Mouse (Mus musculus): ENCODE measurements around the gene Npy5r. TPM values are rescaled to one million over a fixed set of nuclear protein-coding genes. Genes with fewer than 3 reads are reported as not detected.

Npy5r gene
- polyA plus RNA-seq (2015; fragmentation: Nextera tagmentation; extraction: Ambion mirVana), result 0.22 TPM in 1 of 2 replicates, not detected in the other

GRCm38 (mm10) chr8:66687511-66688329 is at the start of gene Npy5r:
TSS of gene Npy5r (minus strand) at chr8:66688128.
- Histone ChIP-seq H3K4me3 (peak within 1 kb of the TSS; percentile 45), H3K27me3 (peaks cover 51% of the 10 kb centered on the region), H3K9ac (peak within 1 kb of the TSS; percentile 67), H3K27ac (no peak within 1 kb of the TSS), H3K9me3 (no peaks in the 10 kb centered on the region), H3K4me1 (peaks cover 9% of the 10 kb centered on the region; the same call in 1 of the 2 replicates), H3K4me2 (peak within 1 kb of the TSS; percentile 89), H3K36me3 (no peaks in the 10 kb centered on the region)
- 0 out of 2 replicates have a peak, but pooled peaks have one; percentile 48 for ATAC-seq (ENCODE audit: insufficient number of reproducible peaks, insufficient read depth, low FRiP score, low TSS enrichment, low read depth)
- WGBS, result under 1% methylated on average over 43 of the region's 43 CpGs

- WGBS, result 48% methylated on average over 5 of the region's 5 CpGs
- no peak for ATAC-seq (ENCODE audit: insufficient number of reproducible peaks, insufficient read depth, low FRiP score, low TSS enrichment, low read depth)
- H3K4me3 ChIP-seq, result no peak overlapping the region
- H3K4me1 ChIP-seq, result no peaks in the 10 kb centered on the region
- no peaks in the 10 kb centered on the region for H3K27me3 ChIP-seq
- no peaks in the 10 kb centered on the region for H3K9me3 ChIP-seq
- H3K27ac ChIP-seq, result no peak overlapping the region
- H3K4me2 ChIP-seq, result no peak overlapping the region
- no peak overlapping the region for H3K9ac ChIP-seq
- no peaks in the 10 kb centered on the region for H3K36me3 ChIP-seq
Observed at GRCm38 (mm10) chr8:66731957-66732356, 44.0 kb upstream of the Npy5r start.

GRCm38 (mm10) chr8:66729446-66729845 is 41.5 kb upstream of the Npy5r start:
- Histone ChIP-seq H3K4me2 (no peak overlapping the region), H3K4me1 (no peaks in the 10 kb centered on the region), H3K9me3 (no peaks in the 10 kb centered on the region), H3K36me3 (no peaks in the 10 kb centered on the region), H3K4me3 (no peak overlapping the region), H3K27me3 (no peaks in the 10 kb centered on the region), H3K9ac (no peak overlapping the region), H3K27ac (no peak overlapping the region)
- 28% methylated on average over 7 of the region's 7 CpGs for WGBS
- ATAC-seq (ENCODE audit: insufficient number of reproducible peaks, insufficient read depth, low FRiP score, low TSS enrichment, low read depth), result no peak

GRCm38 (mm10) chr8:66722835-66723234 is 34.9 kb upstream of the Npy5r start:
- H3K9ac ChIP-seq, result no peak overlapping the region
- 72% methylated on average over 2 of the region's 2 CpGs for WGBS
- H3K4me1 ChIP-seq, result no peaks in the 10 kb centered on the region

GRCm38 (mm10) chr8:66714324-66714975 is 26.5 kb upstream of the Npy5r start:
- Histone ChIP-seq H3K27ac (no peak overlapping the region), H3K4me3 (no peak overlapping the region), H3K4me1 (no peaks in the 10 kb centered on the region), H3K27me3 (no peaks in the 10 kb centered on the region), H3K4me2 (no peak overlapping the region), H3K36me3 (no peaks in the 10 kb centered on the region), H3K9ac (no peak overlapping the region), H3K9me3 (peaks cover 4% of the 10 kb centered on the region; the same call in 1 of the 2 replicates)
- WGBS, result 87% methylated on average over 7 of the region's 7 CpGs
- ATAC-seq (ENCODE audit: insufficient number of reproducible peaks, insufficient read depth, low FRiP score, low TSS enrichment, low read depth), result no peak

More at GRCm38 (mm10) chr8:66722835-66723234, 34.9 kb upstream of the Npy5r start:
- H3K4me3 ChIP-seq, result no peak overlapping the region
- H3K36me3 ChIP-seq, result no peaks in the 10 kb centered on the region
- ATAC-seq (ENCODE audit: insufficient number of reproducible peaks, insufficient read depth, low FRiP score, low TSS enrichment, low read depth), result no peak
- H3K27me3 ChIP-seq, result no peaks in the 10 kb centered on the region
- H3K27ac ChIP-seq, result no peak overlapping the region
- H3K4me2 ChIP-seq, result no peak overlapping the region
- no peaks in the 10 kb centered on the region for H3K9me3 ChIP-seq

- no peak for ATAC-seq (ENCODE audit: insufficient number of reproducible peaks, insufficient read depth, low FRiP score, low TSS enrichment, low read depth)
- H3K9ac ChIP-seq, result no peak overlapping the region
- 68% methylated on average over 7 of the region's 7 CpGs for WGBS
- no peaks in the 10 kb centered on the region for H3K4me1 ChIP-seq
- peak overlapping the region; percentile 73; the same call in 1 of the 2 replicates for H3K4me2 ChIP-seq
- H3K27me3 ChIP-seq, result peaks cover 52% of the 10 kb centered on the region
- no peak overlapping the region for H3K4me3 ChIP-seq
- no peak overlapping the region for H3K27ac ChIP-seq
- H3K9me3 ChIP-seq, result no peaks in the 10 kb centered on the region
- H3K36me3 ChIP-seq, result no peaks in the 10 kb centered on the region
Observed at GRCm38 (mm10) chr8:66698782-66699181, 10.9 kb upstream of the Npy5r start.

- Histone ChIP-seq H3K27ac (no peak overlapping the region), H3K9ac (no peak overlapping the region), H3K4me2 (peak overlapping the region; percentile 73), H3K27me3 (peaks cover 54% of the 10 kb centered on the region), H3K4me1 (no peaks in the 10 kb centered on the region), H3K36me3 (no peaks in the 10 kb centered on the region), H3K9me3 (no peaks in the 10 kb centered on the region), H3K4me3 (peak overlapping the region; percentile 42)
- no peak for ATAC-seq (ENCODE audit: insufficient number of reproducible peaks, insufficient read depth, low FRiP score, low TSS enrichment, low read depth)
- WGBS, result 3% methylated on average over 7 of the region's 7 CpGs
Observed at GRCm38 (mm10) chr8:66698011-66698410, 10.1 kb upstream of the Npy5r start.

- no peak for ATAC-seq (ENCODE audit: insufficient number of reproducible peaks, insufficient read depth, low FRiP score, low TSS enrichment, low read depth)
- H3K27me3 ChIP-seq, result peaks cover 54% of the 10 kb centered on the region
- H3K9ac ChIP-seq, result peak within 1 kb of the TSS; percentile 55
- H3K4me2 ChIP-seq, result peak within 1 kb of the TSS; percentile 73
- H3K27ac ChIP-seq, result no peak within 1 kb of the TSS
- no peaks in the 10 kb centered on the region for H3K36me3 ChIP-seq
- WGBS, result 1% methylated on average over 30 of the region's 30 CpGs
- peak within 1 kb of the TSS; percentile 42 for H3K4me3 ChIP-seq
- H3K4me1 ChIP-seq, result no peaks in the 10 kb centered on the region
- H3K9me3 ChIP-seq, result no peaks in the 10 kb centered on the region
Observed at GRCm38 (mm10) chr8:66696970-66697843, 9.3 kb upstream of the Npy5r start, which contains the start of gene Npy1r. TSS of gene Npy1r (plus strand) at chr8:66697192.

- 75% methylated on average over 5 of the region's 5 CpGs for WGBS
- H3K9me3 ChIP-seq, result no peaks in the 10 kb centered on the region
- no peak overlapping the region for H3K27ac ChIP-seq
- no peak overlapping the region for H3K4me3 ChIP-seq
- no peak overlapping the region for H3K9ac ChIP-seq
- no peak overlapping the region for H3K4me2 ChIP-seq
- ATAC-seq (ENCODE audit: insufficient number of reproducible peaks, insufficient read depth, low FRiP score, low TSS enrichment, low read depth), result no peak
- H3K4me1 ChIP-seq, result peaks cover 9% of the 10 kb centered on the region; the same call in 1 of the 2 replicates
- H3K27me3 ChIP-seq, result peaks cover 61% of the 10 kb centered on the region
- H3K36me3 ChIP-seq, result no peaks in the 10 kb centered on the region
Observed at GRCm38 (mm10) chr8:66690402-66690801, 2.5 kb upstream of the Npy5r start.

- H3K9ac ChIP-seq, result no peak overlapping the region
- H3K27me3 ChIP-seq, result peaks cover 53% of the 10 kb centered on the region
- no peaks in the 10 kb centered on the region for H3K9me3 ChIP-seq
- no peaks in the 10 kb centered on the region for H3K36me3 ChIP-seq
- H3K4me2 ChIP-seq, result no peak overlapping the region
- peaks cover 9% of the 10 kb centered on the region; the same call in 1 of the 2 replicates for H3K4me1 ChIP-seq
- 39% methylated on average over 4 of the region's 4 CpGs for WGBS
- no peak overlapping the region for H3K27ac ChIP-seq
- H3K4me3 ChIP-seq, result no peak overlapping the region
- ATAC-seq (ENCODE audit: insufficient number of reproducible peaks, insufficient read depth, low FRiP score, low TSS enrichment, low read depth), result no peak
Observed at GRCm38 (mm10) chr8:66688799-66689198, 871 bp upstream of the Npy5r start.

GRCm38 (mm10) chr8:66688395-66688794 is 467 bp upstream of the Npy5r start:
- no peaks in the 10 kb centered on the region for H3K9me3 ChIP-seq
- ATAC-seq (ENCODE audit: insufficient number of reproducible peaks, insufficient read depth, low FRiP score, low TSS enrichment, low read depth), result no peak
- peaks cover 51% of the 10 kb centered on the region for H3K27me3 ChIP-seq
- peaks cover 9% of the 10 kb centered on the region; the same call in 1 of the 2 replicates for H3K4me1 ChIP-seq
- no peak overlapping the region for H3K9ac ChIP-seq
- peak overlapping the region; percentile 89 for H3K4me2 ChIP-seq
- WGBS, result 32% methylated on average over 6 of the region's 6 CpGs
- H3K27ac ChIP-seq, result no peak overlapping the region
- no peaks in the 10 kb centered on the region for H3K36me3 ChIP-seq
- H3K4me3 ChIP-seq, result peak overlapping the region; percentile 45; the same call in 1 of the 2 replicates
